Mouse (Mus musculus) kidney, embryonic 14.5 days (tissue): ENCODE data around the gene Ttc28. TPM values are rescaled to one million over a fixed set of nuclear protein-coding genes. Genes with fewer than 3 reads are reported as not detected.

ENCODE experiments used
- ATAC-seq: fragments of 200-750 bp; cut with Nextera tagmentation; 2 replicates; pipeline ENCODE4 v1.8.0; 2017; ENCODE audit warnings: moderate number of reproducible peaks, mild to moderate bottlenecking, moderate TSS enrichment, moderate library complexity; ENCODE audit not compliant: low FRiP score, low TSS enrichment
- H3K27ac ChIP-seq: fragments of 300-500 bp; sonication (generic); 2 replicates; pipeline ENCODE4 v1.5.1; 2014; ENCODE audit warnings: low read depth, mild to moderate bottlenecking, low read length, moderate library complexity, mixed read lengths
- H3K27me3 ChIP-seq: fragments of 300-500 bp; sonication (generic); 2 replicates; pipeline ENCODE4 v1.6.1; 2014; ENCODE audit warnings: mild to moderate bottlenecking, low read length; ENCODE audit not compliant: control insufficient read depth, insufficient read depth
- H3K36me3 ChIP-seq: fragments of 300-500 bp; sonication (generic); 2 replicates; pipeline ENCODE4 v1.6.1; 2014; ENCODE audit warnings: low read length, mixed read lengths; ENCODE audit not compliant: control insufficient read depth, insufficient read depth
- H3K4me1 ChIP-seq: fragments of 300-500 bp; sonication (generic); 2 replicates; pipeline ENCODE4 v1.6.1; 2014; ENCODE audit warnings: low read length, mixed read lengths; ENCODE audit not compliant: control insufficient read depth, insufficient read depth
- H3K4me2 ChIP-seq: fragments of 300-500 bp; sonication (generic); replicated peaks from 2 replicates; pipeline ENCODE4 v1.6.1; 2014; ENCODE audit warnings: low read depth, mild to moderate bottlenecking, low read length
- H3K4me3 ChIP-seq: fragments of 300-500 bp; sonication (generic); 2 replicates; pipeline ENCODE4 v1.5.1; 2014; ENCODE audit warnings: mild to moderate bottlenecking, low read length
- H3K9ac ChIP-seq: fragments of 300-500 bp; sonication (generic); 2 replicates; pipeline ENCODE4 v1.6.1; 2014; ENCODE audit warnings: low read depth, mild to moderate bottlenecking, low read length, moderate library complexity
- H3K9me3 ChIP-seq: fragments of 300-500 bp; sonication (generic); 2 replicates; pipeline ENCODE4 v1.6.1; 2016; ENCODE audit warnings: low read length; ENCODE audit not compliant: control insufficient read depth
- WGBS: fragments of 180-500 bp; shearing (Covaris S2); extraction: QIAGEN DNeasy Blood & Tissue Kit; methylation state at CpG from one replicate; pipeline ENCODE4 v1.1.7; 2014; 5-methylcytosine and 5-hydroxymethylcytosine counted together
- polyA plus RNA-seq: library from polyadenylated mRNA; unstranded; fragments of >200 nt; fragmentation: Nextera tagmentation; extraction: Ambion mirVana; gene quantifications from 2 replicates; pipeline ENCODE4 v1.2.1, GENCODE M21; 2014

Ttc28 gene
- polyA plus RNA-seq, 1 experiment from 2014 or later = 24.7 TPM

DNA sequence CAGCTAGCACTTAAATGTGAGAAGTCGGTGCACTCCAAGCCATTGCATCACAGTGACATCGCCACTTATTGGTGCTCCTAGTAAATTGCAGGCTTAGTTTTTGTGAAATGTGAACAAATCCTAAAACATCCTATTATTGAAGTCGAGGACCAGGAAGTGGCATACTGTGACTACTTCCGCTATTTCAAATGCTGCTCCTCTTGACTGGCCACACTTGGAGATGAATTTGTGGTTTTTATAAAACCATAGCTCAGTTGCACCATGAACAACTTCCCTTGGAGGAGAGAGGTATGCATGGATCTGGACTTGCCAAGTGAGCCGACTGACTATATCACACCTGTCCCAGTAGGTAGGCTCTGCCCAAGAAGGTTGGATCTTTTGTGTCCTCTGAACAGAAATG lies 253.5 kb downstream of the Ttc28 start:
- H3K4me1 ChIP-seq = peaks cover 20% of the 10 kb centered on the region
- no peak overlapping the region for H3K4me2 ChIP-seq
- no peak overlapping the region for H3K9ac ChIP-seq
- WGBS = 90% methylated on average over 5 of the region's 5 CpGs
- no peak for ATAC-seq
- peak overlapping the region; percentile 11; the same call in 1 of the 2 replicates for H3K27ac ChIP-seq
- no peaks in the 10 kb centered on the region for H3K36me3 ChIP-seq
- no peak overlapping the region for H3K4me3 ChIP-seq
- H3K9me3 ChIP-seq = no peaks in the 10 kb centered on the region
- no peaks in the 10 kb centered on the region for H3K27me3 ChIP-seq

DNA sequence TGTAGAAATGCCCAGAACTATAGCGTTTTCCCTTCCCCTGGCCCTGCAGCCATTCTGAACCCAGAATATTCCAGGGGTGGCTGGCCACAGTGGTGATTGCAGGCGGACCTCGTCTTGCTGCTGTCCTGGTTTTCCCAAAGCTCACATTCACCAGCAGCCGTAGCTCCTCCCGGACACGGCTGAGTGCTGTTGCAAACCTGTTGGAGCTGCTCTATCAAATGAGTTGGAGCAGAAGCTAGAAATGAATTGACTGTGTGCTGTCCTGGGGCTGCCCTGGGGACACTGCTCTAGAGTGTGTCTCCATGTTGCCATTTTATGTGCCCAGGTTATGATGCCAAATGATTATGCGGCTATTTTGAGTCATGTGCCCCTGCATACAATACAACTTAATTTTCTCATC lies 254.2 kb downstream of the Ttc28 start:
- no peak for ATAC-seq
- H3K4me1 ChIP-seq = peaks cover 26% of the 10 kb centered on the region
- H3K36me3 ChIP-seq = no peaks in the 10 kb centered on the region
- 54% methylated on average over 7 of the region's 7 CpGs for WGBS
- H3K9ac ChIP-seq = no peak overlapping the region
- no peak overlapping the region for H3K4me2 ChIP-seq
- no peaks in the 10 kb centered on the region for H3K27me3 ChIP-seq
- H3K27ac ChIP-seq = peak overlapping the region; percentile 11; the same call in 1 of the 2 replicates
- no peaks in the 10 kb centered on the region for H3K9me3 ChIP-seq
- H3K4me3 ChIP-seq = no peak overlapping the region

DNA sequence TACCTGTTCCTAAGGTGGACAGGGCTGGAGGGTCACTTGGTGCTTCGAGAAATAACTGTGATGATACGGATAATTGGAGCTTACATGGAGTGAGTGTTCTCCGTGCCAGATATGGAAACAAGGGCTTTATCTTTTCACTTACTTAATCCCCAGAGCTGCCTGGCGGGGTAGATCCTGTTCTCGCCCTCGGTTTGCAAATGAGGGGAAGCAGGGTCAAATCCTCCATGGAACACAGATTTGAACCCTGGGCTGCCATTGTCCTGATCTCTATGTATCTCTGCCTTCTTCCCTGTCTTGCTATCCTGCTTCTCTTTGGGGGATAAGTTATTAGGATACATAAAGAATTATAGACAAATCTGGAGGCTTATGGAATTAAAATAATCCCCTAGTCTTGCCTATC lies 257.7 kb downstream of the Ttc28 start:
- WGBS = 60% methylated on average over 6 of the region's 6 CpGs
- peak overlapping the region; percentile 76; the same call in 1 of the 2 replicates for H3K27ac ChIP-seq
- H3K9ac ChIP-seq = no peak overlapping the region
- peaks cover 58% of the 10 kb centered on the region for H3K4me1 ChIP-seq
- H3K4me3 ChIP-seq = no peak overlapping the region
- no peaks in the 10 kb centered on the region for H3K36me3 ChIP-seq
- no peak for ATAC-seq
- H3K4me2 ChIP-seq = no peak overlapping the region
- H3K9me3 ChIP-seq = no peaks in the 10 kb centered on the region
- H3K27me3 ChIP-seq = no peaks in the 10 kb centered on the region

DNA sequence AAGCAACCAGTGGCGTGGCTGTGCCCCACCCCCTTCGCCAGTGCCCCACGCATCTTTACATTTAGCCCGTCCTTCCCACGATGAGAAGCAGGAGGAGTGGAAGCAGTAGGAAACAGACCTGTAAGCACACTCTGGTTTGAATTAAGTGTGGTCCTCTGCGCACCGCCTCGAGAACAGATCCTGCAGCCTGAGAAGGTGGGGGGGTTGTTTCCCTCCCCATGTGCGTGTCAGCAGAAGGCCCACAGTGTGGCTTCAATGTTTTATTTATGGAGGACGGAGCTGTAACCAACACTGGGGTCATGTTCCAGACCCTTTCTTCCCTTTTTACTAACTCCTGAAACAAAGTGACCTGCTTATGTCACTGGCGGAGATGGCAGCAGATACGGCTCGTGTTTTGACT lies 258.1 kb downstream of the Ttc28 start:
- Histone ChIP-seq H3K36me3 (no peaks in the 10 kb centered on the region), H3K4me2 (no peak overlapping the region), H3K27me3 (no peaks in the 10 kb centered on the region), H3K4me1 (peaks cover 58% of the 10 kb centered on the region), H3K9ac (no peak overlapping the region), H3K4me3 (no peak overlapping the region), H3K27ac (peak overlapping the region; percentile 76), H3K9me3 (no peaks in the 10 kb centered on the region)
- 21% methylated on average over 13 of the region's 13 CpGs for WGBS
- no peak for ATAC-seq

DNA sequence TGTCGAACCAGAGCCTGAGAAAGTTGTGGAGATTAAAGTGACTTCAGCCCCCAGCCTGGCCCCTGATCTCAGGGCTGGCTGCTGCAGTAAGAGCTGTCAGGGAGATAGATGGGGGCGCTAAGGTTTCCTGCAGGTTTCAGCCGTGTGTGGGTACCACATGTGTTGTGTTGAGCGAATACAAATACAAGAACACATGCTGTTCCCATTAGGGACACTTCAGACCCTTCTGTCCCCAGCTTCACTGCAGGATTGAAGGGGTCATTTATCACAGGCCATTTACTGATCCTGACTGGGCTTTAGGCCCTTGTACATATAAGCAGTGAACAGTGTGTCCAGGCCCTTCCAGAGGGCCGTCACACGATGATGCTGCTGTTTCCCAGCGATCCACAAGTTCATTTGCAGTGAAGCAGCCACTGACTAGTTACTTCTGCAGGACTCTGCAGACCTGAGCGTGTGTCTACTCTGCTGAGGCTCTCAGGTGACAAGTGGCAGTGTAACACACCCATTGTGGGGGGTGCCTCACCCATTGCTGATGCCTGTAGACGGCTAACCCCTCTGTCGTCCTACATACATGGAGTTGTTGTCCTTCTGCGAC lies 258.7 kb downstream of the Ttc28 start:
- no peak overlapping the region for H3K9ac ChIP-seq
- peaks cover 58% of the 10 kb centered on the region for H3K4me1 ChIP-seq
- H3K4me3 ChIP-seq = no peak overlapping the region
- H3K9me3 ChIP-seq = no peaks in the 10 kb centered on the region
- no peaks in the 10 kb centered on the region for H3K36me3 ChIP-seq
- H3K4me2 ChIP-seq = no peak overlapping the region; the same call in 1 of the 2 replicates
- H3K27ac ChIP-seq = peak overlapping the region; percentile 76
- H3K27me3 ChIP-seq = no peaks in the 10 kb centered on the region
- WGBS = 18% methylated on average over 11 of the region's 11 CpGs
- ATAC-seq = 0 out of 2 replicates have a peak, but pooled peaks have one; percentile 26

DNA sequence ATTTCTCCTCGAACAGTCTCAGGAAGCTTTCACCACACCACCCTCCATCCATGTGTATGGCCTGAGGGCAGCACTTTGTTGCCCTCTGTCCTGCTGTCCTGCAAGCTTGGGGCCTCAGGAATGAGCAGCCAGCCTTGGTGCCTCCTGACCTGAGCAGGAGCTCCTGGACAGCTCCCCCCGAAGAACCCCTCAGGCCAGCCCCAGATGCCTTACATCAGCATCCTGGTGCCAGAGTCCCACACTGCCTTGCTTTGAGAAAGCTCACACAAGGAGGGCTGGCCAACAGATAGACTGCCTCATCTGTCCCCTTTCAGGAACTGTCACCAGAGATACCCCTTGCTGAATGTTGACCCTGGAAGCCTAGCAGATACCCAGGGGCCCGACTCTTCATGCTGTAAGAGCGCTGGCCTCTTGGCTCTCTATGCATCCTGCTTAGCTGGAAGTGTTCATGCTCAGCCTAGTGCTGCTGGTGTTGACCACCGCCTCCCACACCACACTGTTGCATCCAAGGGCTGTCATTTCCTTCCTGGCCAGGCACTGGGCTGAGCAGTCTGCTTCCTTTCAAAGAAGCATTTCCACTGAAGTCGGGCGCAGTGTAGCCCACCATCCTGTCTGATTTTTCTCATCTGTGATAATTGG lies 259.4 kb downstream of the Ttc28 start:
- WGBS = 37% methylated on average over 7 of the region's 7 CpGs
- H3K4me3 ChIP-seq = no peak overlapping the region
- no peak overlapping the region for H3K9ac ChIP-seq
- no peaks in the 10 kb centered on the region for H3K9me3 ChIP-seq
- peaks cover 54% of the 10 kb centered on the region for H3K4me1 ChIP-seq
- H3K27ac ChIP-seq = peak overlapping the region; percentile 76; the same call in 1 of the 2 replicates
- peak; percentile 68 for ATAC-seq
- no peaks in the 10 kb centered on the region for H3K36me3 ChIP-seq
- H3K4me2 ChIP-seq = no peak overlapping the region
- H3K27me3 ChIP-seq = no peaks in the 10 kb centered on the region

DNA sequence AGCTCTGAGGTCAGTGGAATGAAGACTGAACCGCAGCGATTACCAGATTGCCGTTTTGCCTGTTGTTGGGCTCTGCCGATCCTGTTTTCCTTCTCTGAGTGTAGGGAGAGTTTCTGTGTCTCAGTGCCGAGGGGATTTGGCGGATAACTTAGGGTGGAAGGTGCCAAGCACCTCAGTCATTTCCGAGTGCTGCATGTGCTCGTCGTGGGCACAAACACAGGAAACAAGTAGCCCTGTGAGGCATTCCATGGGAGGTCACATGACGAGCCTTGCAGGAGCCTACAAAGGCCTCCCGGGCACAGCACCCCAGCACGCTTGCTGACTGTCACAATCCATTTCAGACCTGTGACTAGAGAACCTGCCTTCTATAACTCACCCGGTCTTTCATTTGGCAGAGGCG lies 260.0 kb downstream of the Ttc28 start:
- H3K9me3 ChIP-seq = no peaks in the 10 kb centered on the region
- H3K27ac ChIP-seq = peak overlapping the region; percentile 76; the same call in 1 of the 2 replicates
- 53% methylated on average over 14 of the region's 14 CpGs for WGBS
- no peak overlapping the region for H3K4me2 ChIP-seq
- no peak overlapping the region for H3K4me3 ChIP-seq
- no peak for ATAC-seq
- no peaks in the 10 kb centered on the region for H3K27me3 ChIP-seq
- no peaks in the 10 kb centered on the region for H3K36me3 ChIP-seq
- peaks cover 53% of the 10 kb centered on the region for H3K4me1 ChIP-seq
- no peak overlapping the region for H3K9ac ChIP-seq

DNA sequence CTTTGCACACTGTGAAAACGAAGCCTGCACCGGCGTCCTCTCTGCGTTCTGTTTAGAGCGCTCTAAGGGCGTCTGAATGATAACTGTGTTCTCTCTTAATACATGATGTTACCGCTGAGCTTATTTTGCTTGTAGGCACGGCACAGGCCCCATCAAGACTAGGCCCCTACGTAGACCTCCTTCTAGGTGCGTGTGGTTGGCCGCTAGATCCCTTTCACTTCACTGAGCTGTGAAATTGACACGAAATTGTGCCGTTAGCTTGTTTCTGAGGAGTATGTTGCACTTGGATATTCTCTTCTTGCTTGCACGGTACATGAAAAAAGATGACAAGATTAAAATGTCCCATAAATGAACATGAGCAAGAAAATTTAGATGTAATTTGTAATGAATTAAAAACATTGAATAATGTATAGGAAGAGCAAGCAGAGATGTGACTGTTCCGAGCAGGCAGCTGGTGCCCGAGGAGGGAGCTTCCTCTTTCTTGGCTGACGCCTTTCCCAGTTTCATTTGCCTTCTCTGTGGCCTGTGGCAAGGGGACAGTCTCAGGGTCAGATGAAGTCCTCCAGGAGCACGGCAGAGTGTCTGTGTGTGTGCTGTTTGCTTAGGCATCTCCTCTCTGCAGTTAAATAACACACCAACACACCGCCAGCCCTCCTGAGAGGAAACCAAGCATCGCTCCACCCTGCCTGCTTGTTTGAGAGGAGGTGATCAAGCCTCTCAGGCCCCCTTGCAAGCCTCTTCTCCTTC lies 261.7 kb downstream of the Ttc28 start:
- 56% methylated on average over 20 of the region's 20 CpGs for WGBS
- 0 out of 2 replicates have a peak overlapping the region, but pooled peaks have one; percentile 23 for H3K9ac ChIP-seq
- no peak for ATAC-seq
- peaks cover 51% of the 10 kb centered on the region for H3K4me1 ChIP-seq
- H3K36me3 ChIP-seq = no peaks in the 10 kb centered on the region
- H3K4me3 ChIP-seq = no peak overlapping the region
- no peaks in the 10 kb centered on the region for H3K27me3 ChIP-seq
- peak overlapping the region; percentile 31; the same call in 1 of the 2 replicates for H3K27ac ChIP-seq
- no peak overlapping the region for H3K4me2 ChIP-seq
- H3K9me3 ChIP-seq = no peaks in the 10 kb centered on the region

DNA sequence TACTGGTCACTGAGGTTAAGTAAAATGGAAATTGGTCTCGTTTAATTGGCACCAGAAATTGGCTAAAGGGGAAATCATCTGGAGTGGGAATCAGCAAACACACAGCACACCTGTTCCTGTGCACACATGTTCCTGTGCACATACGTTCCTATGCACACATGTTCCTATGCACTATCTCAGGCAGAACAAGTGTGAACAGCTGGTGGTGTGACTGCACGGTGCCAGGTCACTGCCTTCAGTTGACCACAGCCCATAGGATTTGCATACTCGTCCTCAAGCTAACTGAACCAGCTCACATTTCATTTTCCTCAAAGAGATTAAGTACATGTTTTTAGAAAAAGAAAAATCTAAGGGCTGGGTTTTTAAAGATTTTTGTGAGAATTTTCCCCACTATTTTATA lies 263.2 kb downstream of the Ttc28 start:
- no peak overlapping the region for H3K4me2 ChIP-seq
- WGBS = 71% methylated on average over 4 of the region's 4 CpGs
- no peaks in the 10 kb centered on the region for H3K9me3 ChIP-seq
- H3K27me3 ChIP-seq = no peaks in the 10 kb centered on the region
- H3K9ac ChIP-seq = no peak overlapping the region
- H3K27ac ChIP-seq = no peak overlapping the region
- no peak overlapping the region for H3K4me3 ChIP-seq
- H3K36me3 ChIP-seq = no peaks in the 10 kb centered on the region
- H3K4me1 ChIP-seq = peaks cover 41% of the 10 kb centered on the region
- ATAC-seq = no peak
